Mouse (Mus musculus) frontal cortex, postnatal 10 days (tissue): ENCODE results near the gene Ppm1m.

Experiments used
- DNase-seq, 2 experiments: peaks; one replicate each; pipeline ENCODE4 v3.0.0; 2022; ENCODE audit warnings: low spot score in 2 of 2, mixed read lengths in 1 of 2

The Ppm1m gene

GRCm38 (mm10) chr9:106199535-106200272, at the start of gene Ppm1m:
Gene Ppm1m (minus strand): TSS chr9:106199746.
- DNase-seq, result no peak

- DNase-seq, result no peak
Measured at GRCm38 (mm10) chr9:106242813-106243488, 43.4 kb upstream of the Ppm1m start.

- DNase-seq, result no peak
Measured at GRCm38 (mm10) chr9:106241541-106242164, 42.1 kb upstream of the Ppm1m start.

GRCm38 (mm10) chr9:106237878-106238277, 38.3 kb upstream of the Ppm1m start:
- DNase-seq, result no peak

GRCm38 (mm10) chr9:106237401-106237800, 37.9 kb upstream of the Ppm1m start:
- no peak for DNase-seq

GRCm38 (mm10) chr9:106236818-106237211, 37.3 kb upstream of the Ppm1m start:
- no peak for DNase-seq

GRCm38 (mm10) chr9:106236156-106236817, 36.7 kb upstream of the Ppm1m start:
- DNase-seq, result no peak

GRCm38 (mm10) chr9:106235194-106235830, 35.8 kb upstream of the Ppm1m start:
- DNase-seq, result no peak

- DNase-seq, result no peak
Measured at GRCm38 (mm10) chr9:106233953-106234352, 34.4 kb upstream of the Ppm1m start.

- no peak for DNase-seq
Measured at GRCm38 (mm10) chr9:106232956-106233355, 33.4 kb upstream of the Ppm1m start.

- no peak for DNase-seq
Measured at GRCm38 (mm10) chr9:106231816-106232215, 32.3 kb upstream of the Ppm1m start.

GRCm38 (mm10) chr9:106231220-106231619, 31.7 kb upstream of the Ppm1m start:
- DNase-seq, result no peak

- DNase-seq, result no peak
Measured at GRCm38 (mm10) chr9:106230734-106231106, 31.2 kb upstream of the Ppm1m start.

- DNase-seq, result no peak
Measured at GRCm38 (mm10) chr9:106230051-106230733, 30.6 kb upstream of the Ppm1m start.

GRCm38 (mm10) chr9:106227790-106228429, 28.4 kb upstream of the Ppm1m start:
- DNase-seq, result no peak

GRCm38 (mm10) chr9:106226151-106226682, 26.7 kb upstream of the Ppm1m start:
- peak in 1 of 2 experiments; percentile 42 for DNase-seq

GRCm38 (mm10) chr9:106225469-106226150, 26.1 kb upstream of the Ppm1m start:
- no peak for DNase-seq

GRCm38 (mm10) chr9:106222994-106223393, 23.4 kb upstream of the Ppm1m start:
- no peak for DNase-seq

GRCm38 (mm10) chr9:106222261-106222851, 22.8 kb upstream of the Ppm1m start, which contains the start of gene Tlr9:
Gene Tlr9 (plus strand): TSS chr9:106222598.
- no peak for DNase-seq
